Mouse (Mus musculus): ENCODE measurements around the gene Vapa. TPM values are rescaled to one million over a fixed set of nuclear protein-coding genes. Genes with fewer than 3 reads are reported as not detected.
A peak's percentile ranks its signal among the peaks of the same experiment; 100 is the strongest.
"Not testable (repeated sequence)": the region's sequence is repeated elsewhere in the genome, so short reads cannot be mapped to it uniquely, and the experiment has no call there.

Gene Vapa
- polyA plus RNA-seq, 1 experiment from 2014 or later: 204 TPM

GRCm38 (mm10) chr17:65643579-65643978, 30.2 kb upstream of the Vapa start:
- peak overlapping the region; percentile 22; the same call in 1 of the 2 replicates for H3K4me2 ChIP-seq
- H3K36me3 ChIP-seq: no peaks in the 10 kb centered on the region
- no peaks in the 10 kb centered on the region for H3K9me3 ChIP-seq
- H3K9ac ChIP-seq: 0 out of 2 replicates have a peak overlapping the region, but pooled peaks have one; percentile 4
- H3K4me3 ChIP-seq (replicated peaks): no peak overlapping the region
- peak overlapping the region; percentile 79; the same call in 1 of the 2 replicates for H3K27ac ChIP-seq
- no peaks in the 10 kb centered on the region for H3K27me3 ChIP-seq (replicated peaks)
- peaks cover 11% of the 10 kb centered on the region; the same call in 1 of the 2 replicates for H3K4me1 ChIP-seq
- no peak for ATAC-seq (ENCODE audit: insufficient read depth, low FRiP score, low read depth)
- WGBS: 56% methylated on average over 5 of the region's 5 CpGs

DNA sequence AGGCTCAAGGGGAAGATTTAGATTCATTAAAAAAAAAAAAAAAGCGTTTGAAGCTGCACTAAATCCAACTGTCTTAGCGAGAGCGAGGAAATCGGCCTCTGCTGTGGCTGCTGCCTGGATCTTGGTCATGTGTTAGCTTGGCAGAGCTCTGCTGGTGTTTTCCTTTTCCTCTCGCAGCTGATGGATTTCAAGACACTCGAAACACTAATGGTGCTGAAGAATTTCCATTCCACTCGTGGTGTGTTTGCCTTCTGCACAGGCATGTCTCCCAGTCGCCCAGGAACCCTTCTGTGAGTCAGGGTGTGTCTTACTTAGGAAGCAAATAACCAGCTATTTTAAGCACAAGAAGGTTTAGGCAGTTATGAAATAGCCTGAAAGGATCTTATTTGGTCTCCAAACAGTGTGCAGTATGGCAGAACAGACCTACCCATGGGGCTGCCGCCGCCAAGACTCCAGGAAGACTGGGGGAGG, 29.7 kb upstream of the Vapa start:
- peak overlapping the region; percentile 79; the same call in 1 of the 2 replicates for H3K27ac ChIP-seq
- 22% methylated on average over 10 of the region's 10 CpGs for WGBS
- peaks cover 11% of the 10 kb centered on the region; the same call in 1 of the 2 replicates for H3K4me1 ChIP-seq
- H3K36me3 ChIP-seq: no peaks in the 10 kb centered on the region
- H3K9me3 ChIP-seq: no peaks in the 10 kb centered on the region
- peak overlapping the region; percentile 22; the same call in 1 of the 2 replicates for H3K4me2 ChIP-seq
- 0 out of 2 replicates have a peak overlapping the region, but pooled peaks have one; percentile 4 for H3K9ac ChIP-seq
- no peaks in the 10 kb centered on the region for H3K27me3 ChIP-seq (replicated peaks)
- ATAC-seq (ENCODE audit: insufficient read depth, low FRiP score, low read depth): peak; percentile 54; the same call in 1 of the 2 replicates
- no peak overlapping the region for H3K4me3 ChIP-seq (replicated peaks)

DNA sequence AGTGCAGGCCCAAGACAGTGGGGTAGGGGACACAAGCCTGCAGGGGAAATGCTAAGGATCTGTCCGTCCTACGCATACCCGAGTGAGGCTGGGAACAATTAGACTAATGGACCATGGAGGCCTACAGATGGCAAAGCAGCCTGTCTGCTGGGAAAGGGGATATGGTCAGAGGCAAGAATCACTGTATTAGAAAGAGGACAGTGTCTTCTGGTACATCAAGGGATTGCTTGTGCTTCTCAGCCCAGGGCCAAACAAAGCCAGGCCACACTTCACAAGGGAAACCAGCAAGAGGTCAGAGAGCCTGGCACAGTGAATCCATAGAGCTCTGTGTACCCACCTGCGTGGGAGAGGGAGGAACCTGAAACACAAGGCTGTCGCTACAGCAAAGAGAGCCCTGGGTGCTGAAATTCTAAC, 29.2 kb upstream of the Vapa start:
- Histone ChIP-seq H3K4me1 (peaks cover 11% of the 10 kb centered on the region; the same call in 1 of the 2 replicates), H3K36me3 (no peaks in the 10 kb centered on the region), H3K9me3 (no peaks in the 10 kb centered on the region), H3K4me2 (peak overlapping the region; percentile 22; the same call in 1 of the 2 replicates), H3K4me3 (replicated peaks) (no peak overlapping the region), H3K27me3 (replicated peaks) (no peaks in the 10 kb centered on the region), H3K9ac (no peak overlapping the region), H3K27ac (peak overlapping the region; percentile 79; the same call in 1 of the 2 replicates)
- ATAC-seq (ENCODE audit: insufficient read depth, low FRiP score, low read depth): no peak
- WGBS: 58% methylated on average over 5 of the region's 5 CpGs

DNA sequence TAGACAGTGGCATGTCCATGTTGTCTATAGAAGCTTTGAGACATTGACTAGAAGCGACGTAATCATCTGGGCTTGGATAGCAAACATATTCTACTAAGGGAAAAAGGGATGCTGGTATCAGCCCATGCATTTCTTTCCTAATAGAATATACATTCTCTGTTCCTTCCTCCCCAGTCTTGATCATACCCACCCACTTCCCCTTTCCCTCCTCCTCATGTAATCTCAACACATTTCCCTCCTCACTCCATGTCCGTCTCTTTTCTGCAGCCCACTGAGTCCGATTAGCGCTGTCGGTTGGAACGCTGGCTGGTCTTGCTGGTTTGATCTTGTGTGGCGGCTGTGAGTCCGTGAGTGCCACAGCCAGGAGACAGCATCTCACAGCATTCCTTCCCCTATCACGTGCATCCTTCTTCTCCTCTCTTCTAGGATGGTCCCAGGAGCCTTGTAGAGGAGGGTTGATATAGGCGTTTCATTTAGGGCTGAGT, 28.4 kb upstream of the Vapa start, which contains the start of gene Txndc2:
Gene Txndc2 (minus strand): TSS at position 435 of the 485 bp plus-strand sequence.
- ATAC-seq (ENCODE audit: insufficient read depth, low FRiP score, low read depth): no peak
- Histone ChIP-seq H3K27ac (peak within 1 kb of the TSS; percentile 79; the same call in 1 of the 2 replicates), H3K9me3 (no peaks in the 10 kb centered on the region), H3K9ac (no peak within 1 kb of the TSS), H3K4me3 (replicated peaks) (no peak within 1 kb of the TSS), H3K4me2 (peak within 1 kb of the TSS; percentile 22; the same call in 1 of the 2 replicates), H3K4me1 (peaks cover 11% of the 10 kb centered on the region; the same call in 1 of the 2 replicates), H3K36me3 (no peaks in the 10 kb centered on the region), H3K27me3 (replicated peaks) (no peaks in the 10 kb centered on the region)
- 88% methylated on average over 11 of the region's 11 CpGs for WGBS

DNA sequence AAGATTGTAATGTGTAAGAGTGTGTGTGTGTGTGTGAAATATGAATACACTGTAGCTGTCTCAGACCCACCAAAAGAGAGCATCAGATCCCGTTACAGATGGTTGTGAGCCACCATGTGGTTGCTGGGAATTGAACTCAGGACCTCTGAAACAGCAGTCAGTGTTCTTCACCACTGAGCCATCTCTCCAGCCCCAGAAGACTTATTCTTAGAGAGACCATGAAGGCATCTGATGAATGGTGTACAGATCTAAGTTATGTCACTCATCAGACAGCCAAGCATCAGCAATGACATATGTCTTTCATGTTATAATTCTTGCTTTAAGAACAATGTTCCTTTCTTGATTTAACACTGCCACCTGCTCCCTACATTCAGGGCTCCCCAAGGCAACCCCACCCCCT, 25.8 kb upstream of the Vapa start:
- H3K4me2 ChIP-seq: no peak overlapping the region
- no peaks in the 10 kb centered on the region for H3K36me3 ChIP-seq
- H3K27me3 ChIP-seq (replicated peaks): no peaks in the 10 kb centered on the region
- H3K4me3 ChIP-seq (replicated peaks): no peak overlapping the region
- H3K9me3 ChIP-seq: no peaks in the 10 kb centered on the region
- 88% methylated on average over 1 of the region's 1 CpGs for WGBS
- H3K4me1 ChIP-seq: peaks cover 11% of the 10 kb centered on the region; the same call in 1 of the 2 replicates
- ATAC-seq (ENCODE audit: insufficient read depth, low FRiP score, low read depth): no peak
- no peak overlapping the region for H3K27ac ChIP-seq
- H3K9ac ChIP-seq: no peak overlapping the region

GRCm38 (mm10) chr17:65635715-65636360, 22.5 kb upstream of the Vapa start:
- H3K9me3 ChIP-seq: no peaks in the 10 kb centered on the region
- no peak overlapping the region for H3K4me2 ChIP-seq
- 55% methylated on average over 14 of the region's 14 CpGs for WGBS
- H3K27ac ChIP-seq: no peak overlapping the region
- H3K27me3 ChIP-seq (replicated peaks): no peaks in the 10 kb centered on the region
- no peaks in the 10 kb centered on the region for H3K4me1 ChIP-seq
- ATAC-seq (ENCODE audit: insufficient read depth, low FRiP score, low read depth): no peak
- no peak overlapping the region for H3K4me3 ChIP-seq (replicated peaks)
- H3K9ac ChIP-seq: no peak overlapping the region
- H3K36me3 ChIP-seq: no peaks in the 10 kb centered on the region

DNA sequence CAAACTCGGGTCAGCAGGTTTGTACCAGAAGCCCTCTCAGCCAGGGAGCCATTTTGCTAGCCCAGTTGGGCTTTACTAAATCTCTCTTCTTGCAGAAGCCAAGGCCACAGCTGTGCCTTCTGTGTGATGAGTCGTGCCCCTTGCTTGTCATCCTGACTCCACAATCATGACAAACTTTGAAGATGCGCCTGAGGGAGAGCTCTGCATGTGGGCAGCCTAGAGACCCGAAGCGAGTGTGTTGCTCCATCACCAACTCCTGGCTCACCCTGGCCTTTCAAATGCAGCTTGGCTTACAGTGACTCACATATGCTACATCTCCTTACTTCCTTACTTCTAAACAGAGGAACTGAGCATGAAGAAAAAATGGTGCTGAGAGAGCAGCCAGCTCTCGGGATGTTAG, 16.6 kb upstream of the Vapa start:
- H3K4me3 ChIP-seq (replicated peaks): no peak overlapping the region
- H3K9ac ChIP-seq: no peak overlapping the region
- H3K36me3 ChIP-seq: no peaks in the 10 kb centered on the region
- H3K27me3 ChIP-seq (replicated peaks): no peaks in the 10 kb centered on the region
- no peak overlapping the region for H3K27ac ChIP-seq
- H3K4me1 ChIP-seq: no peaks in the 10 kb centered on the region
- ATAC-seq (ENCODE audit: insufficient read depth, low FRiP score, low read depth): no peak
- no peak overlapping the region for H3K4me2 ChIP-seq
- H3K9me3 ChIP-seq: no peaks in the 10 kb centered on the region
- WGBS: 78% methylated on average over 6 of the region's 6 CpGs

- not testable (repeated sequence) for H3K4me1 ChIP-seq; H3K4me2 ChIP-seq; H3K9me3 ChIP-seq; H3K4me3 ChIP-seq (replicated peaks); H3K27me3 ChIP-seq (replicated peaks); H3K27ac ChIP-seq; H3K9ac ChIP-seq; ATAC-seq (ENCODE audit: insufficient read depth, low FRiP score, low read depth); H3K36me3 ChIP-seq
- 63% methylated on average over 13 of the region's 13 CpGs for WGBS
Observed at GRCm38 (mm10) chr17:65628823-65629532, 15.6 kb upstream of the Vapa start.

GRCm38 (mm10) chr17:65626301-65626700, 12.9 kb upstream of the Vapa start:
- H3K36me3 ChIP-seq: no peaks in the 10 kb centered on the region
- no peak overlapping the region for H3K4me2 ChIP-seq
- no peak for ATAC-seq (ENCODE audit: insufficient read depth, low FRiP score, low read depth)
- no peak overlapping the region for H3K4me3 ChIP-seq (replicated peaks)
- WGBS: 88% methylated on average over 6 of the region's 6 CpGs
- no peaks in the 10 kb centered on the region for H3K27me3 ChIP-seq (replicated peaks)
- no peaks in the 10 kb centered on the region for H3K4me1 ChIP-seq
- no peak overlapping the region for H3K9ac ChIP-seq
- H3K27ac ChIP-seq: no peak overlapping the region
- no peaks in the 10 kb centered on the region for H3K9me3 ChIP-seq

DNA sequence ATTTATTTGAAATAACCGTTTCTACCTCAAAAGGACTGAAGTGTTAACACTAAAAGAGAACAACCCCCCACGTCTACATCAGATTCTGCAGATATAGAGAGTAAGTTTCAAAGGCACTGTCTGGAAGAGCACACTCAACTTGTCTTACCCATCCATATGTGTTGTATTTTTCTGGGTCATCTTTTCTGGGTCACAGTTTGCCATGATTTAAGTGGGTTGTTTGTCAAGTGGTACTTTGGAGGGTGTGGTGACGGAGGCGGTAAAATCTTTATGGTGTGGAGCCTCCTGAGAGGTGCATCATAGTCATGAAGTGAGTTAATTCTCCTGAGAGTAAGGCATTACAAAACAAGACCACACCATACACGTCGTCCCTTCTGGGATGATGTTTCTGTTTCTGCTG, 12.2 kb upstream of the Vapa start:
- Histone ChIP-seq H3K4me3 (replicated peaks) (no peak overlapping the region), H3K27ac (no peak overlapping the region), H3K9ac (no peak overlapping the region), H3K9me3 (no peaks in the 10 kb centered on the region), H3K4me2 (no peak overlapping the region), H3K36me3 (no peaks in the 10 kb centered on the region), H3K4me1 (no peaks in the 10 kb centered on the region), H3K27me3 (replicated peaks) (no peaks in the 10 kb centered on the region)
- 79% methylated on average over 6 of the region's 6 CpGs for WGBS
- no peak for ATAC-seq (ENCODE audit: insufficient read depth, low FRiP score, low read depth)

DNA sequence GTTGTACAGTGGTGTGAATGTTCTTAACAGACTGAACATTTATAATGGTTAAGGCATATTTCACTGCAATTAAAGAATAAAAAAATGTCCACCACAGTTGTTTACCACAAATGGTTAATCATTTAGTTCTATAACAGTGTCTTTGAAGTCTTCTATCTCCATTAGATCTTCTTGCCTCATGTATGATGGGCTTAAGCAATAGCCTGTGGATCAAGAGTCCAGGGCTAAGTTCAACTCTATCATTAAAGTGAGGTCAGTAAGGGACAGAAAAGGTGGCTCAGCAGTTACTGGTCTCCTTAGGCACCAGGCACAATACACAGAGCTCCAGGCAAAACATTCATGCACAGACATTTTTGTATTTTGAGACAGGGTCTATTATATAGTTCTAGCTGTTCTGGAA, 9.8 kb upstream of the Vapa start:
- no peak overlapping the region for H3K4me3 ChIP-seq (replicated peaks)
- no peak for ATAC-seq (ENCODE audit: insufficient read depth, low FRiP score, low read depth)
- no peak overlapping the region for H3K4me2 ChIP-seq
- no peaks in the 10 kb centered on the region for H3K4me1 ChIP-seq
- H3K27ac ChIP-seq: no peak overlapping the region
- no peak overlapping the region for H3K9ac ChIP-seq
- H3K9me3 ChIP-seq: no peaks in the 10 kb centered on the region
- H3K36me3 ChIP-seq: no peaks in the 10 kb centered on the region
- no peaks in the 10 kb centered on the region for H3K27me3 ChIP-seq (replicated peaks)

- Histone ChIP-seq H3K4me3 (replicated peaks) (no peak overlapping the region), H3K9me3 (no peaks in the 10 kb centered on the region), H3K36me3 (no peaks in the 10 kb centered on the region), H3K4me1 (no peaks in the 10 kb centered on the region), H3K27me3 (replicated peaks) (no peaks in the 10 kb centered on the region), H3K4me2 (no peak overlapping the region), H3K27ac (no peak overlapping the region), H3K9ac (no peak overlapping the region)
- 61% methylated on average over 2 of the region's 2 CpGs for WGBS
- ATAC-seq (ENCODE audit: insufficient read depth, low FRiP score, low read depth): no peak
Observed at GRCm38 (mm10) chr17:65618431-65618830, 5.1 kb upstream of the Vapa start.
